Mouse (Mus musculus) G1E (cell line): ENCODE results near the gene Gm5678.

ENCODE experiments used
- CTCF ChIP-seq: IDR thresholded peaks from 2 replicates; pipeline ENCODE4 v1.5.1; 2012; ENCODE audit warnings: low read depth, low read length, inconsistent platforms, mixed read lengths
- POLR2AphosphoS5 ChIP-seq: IDR thresholded peaks from 2 replicates; pipeline ENCODE4 v1.6.1; 2012; ENCODE audit warnings: low read depth, low read length, inconsistent platforms; ENCODE audit not compliant: insufficient replicate concordance

GRCm38 (mm10) chr16:93590915-93591314 lies 37.0 kb upstream of the Gm5678 start:
- TF ChIP-seq POLR2AphosphoS5 (no peak), CTCF (no peak)
